Mouse (Mus musculus) megakaryocyte progenitor cell, adult 5-6 weeks (primary cell): ENCODE measurements around the gene Lrsam1. TPM values are rescaled to one million over a fixed set of nuclear protein-coding genes. Genes with fewer than 3 reads are reported as not detected.

Source experiments
- total RNA-seq, 2 experiments: library from RNA; stranded (forward) in 1 of 2; stranded (reverse) in 1 of 2; fragments of 157-497, 149-512 nt in 1 of 2; fragments of 200-1000 nt in 1 of 2; gene quantifications; 2 replicates each; pipeline versions ENCODE4 v1.2.3 to v1.2.4; 2015 to 2017

Gene Lrsam1
- total RNA-seq, 2 experiments from 2014 or later, result 2.9 to 3.7 TPM

Other genes with a start within 250 kb of the Lrsam1 start
- gene Cdk9, start 248.5 kb downstream of the Lrsam1 start, total RNA-seq (2015), result 63.4 and 79.2 TPM in 2 replicates
- 39.3 and 42.5 TPM in 2 replicates for gene Cdk9, start 248.5 kb downstream of the Lrsam1 start, total RNA-seq (2017)
- gene Sh2d3c, start 240.6 kb downstream of the Lrsam1 start, total RNA-seq (2015), result 18.2 and 19.9 TPM in 2 replicates
- gene Sh2d3c, start 240.6 kb downstream of the Lrsam1 start, total RNA-seq (2017), result 10.3 and 10.7 TPM in 2 replicates
- gene 6330409D20Rik, start 220.6 kb downstream of the Lrsam1 start, total RNA-seq (2015), result not detected in 2 replicates
- not detected in 2 replicates for gene 6330409D20Rik, start 220.6 kb downstream of the Lrsam1 start, total RNA-seq (2017)
- gene Tor2a, start 204.4 kb downstream of the Lrsam1 start, total RNA-seq (2015), result 25.1 and 26.7 TPM in 2 replicates
- gene Tor2a, start 204.4 kb downstream of the Lrsam1 start, total RNA-seq (2017), result 16.2 and 24.5 TPM in 2 replicates
- gene Ttc16, start 186.0 kb downstream of the Lrsam1 start, total RNA-seq (2015), result 0.12 TPM in 1 of 2 replicates, not detected in the other
- gene Ttc16, start 186.0 kb downstream of the Lrsam1 start, total RNA-seq (2017), result 0.41 TPM in 1 of 2 replicates, not detected in the other
- 2.7 and 2.9 TPM in 2 replicates for gene Ptrh1, start 185.8 kb downstream of the Lrsam1 start, total RNA-seq (2015)
- 1.4 TPM in 2 replicates for gene Ptrh1, start 185.8 kb downstream of the Lrsam1 start, total RNA-seq (2017)
- not detected in 2 replicates for gene Cfap157, start 177.2 kb downstream of the Lrsam1 start, total RNA-seq (2015)
- not detected in 2 replicates for gene Cfap157, start 177.2 kb downstream of the Lrsam1 start, total RNA-seq (2017)
- 2.9 and 4.7 TPM in 2 replicates for gene Stxbp1, start 114.4 kb downstream of the Lrsam1 start, total RNA-seq (2015)
- gene Stxbp1, start 114.4 kb downstream of the Lrsam1 start, total RNA-seq (2017), result 1.6 and 3.7 TPM in 2 replicates
- gene Fam129b, start 85.5 kb downstream of the Lrsam1 start, total RNA-seq (2015), result 3.3 and 3.5 TPM in 2 replicates
- gene Fam129b, start 85.5 kb downstream of the Lrsam1 start, total RNA-seq (2017), result 6.5 and 6.8 TPM in 2 replicates
- gene Rpl12, start 55 bp downstream of the Lrsam1 start, total RNA-seq (2015), result 2,719 and 2,750 TPM in 2 replicates
- 2,545 and 2,724 TPM in 2 replicates for gene Rpl12, start 55 bp downstream of the Lrsam1 start, total RNA-seq (2017)
- 2.6 and 2.9 TPM in 2 replicates for gene Slc2a8, start 20.5 kb upstream of the Lrsam1 start, total RNA-seq (2015)
- 2.2 and 3.5 TPM in 2 replicates for gene Slc2a8, start 20.5 kb upstream of the Lrsam1 start, total RNA-seq (2017)
- gene Garnl3, start 170.0 kb upstream of the Lrsam1 start, total RNA-seq (2015), result 0.12 TPM in 1 of 2 replicates, not detected in the other
- 0.03 TPM in 1 of 2 replicates, not detected in the other for gene Garnl3, start 170.0 kb upstream of the Lrsam1 start, total RNA-seq (2017)